Mouse (Mus musculus) heart, postnatal 0 days (tissue): ENCODE results near the gene Naaladl2. TPM values are rescaled to one million over a fixed set of nuclear protein-coding genes. Genes with fewer than 3 reads are reported as not detected.

Source experiments
- ATAC-seq: fragments of 200-750 bp; cut with Nextera tagmentation; 2 replicates; pipeline ENCODE4 v1.8.0; 2017; ENCODE audit warnings: low read depth, moderate number of reproducible peaks, moderate library complexity; ENCODE audit not compliant: insufficient read depth
- DNase-seq: peaks from one replicate; pipeline ENCODE4 v3.0.0-alpha.2; 2016; ENCODE audit warnings: low spot score
- H3K27ac ChIP-seq: fragments of 300-500 bp; sonication (generic); 2 replicates; pipeline ENCODE4 v1.5.1; 2014; ENCODE audit warnings: low read depth, mild to moderate bottlenecking
- H3K27me3 ChIP-seq: fragments of 300-500 bp; sonication (generic); 2 replicates; pipeline ENCODE4 v1.6.1; 2014; ENCODE audit warnings: low read length, mixed read lengths; ENCODE audit not compliant: control insufficient read depth, insufficient read depth
- H3K36me3 ChIP-seq: fragments of 300-500 bp; sonication (generic); replicated peaks from 2 replicates; pipeline ENCODE4 v1.6.1; 2014; ENCODE audit warnings: low read length, mixed read lengths; ENCODE audit not compliant: control insufficient read depth, insufficient read depth
- H3K4me1 ChIP-seq: fragments of 300-500 bp; sonication (generic); 2 replicates; pipeline ENCODE4 v1.6.1; 2014; ENCODE audit warnings: antibody characterized with exemption; ENCODE audit not compliant: control insufficient read depth, insufficient read depth
- H3K4me2 ChIP-seq: fragments of 300-500 bp; sonication (generic); 2 replicates; pipeline ENCODE4 v1.6.1; 2014; ENCODE audit warnings: low read depth, mild to moderate bottlenecking, low read length, moderate library complexity
- H3K4me3 ChIP-seq: fragments of 300-500 bp; sonication (generic); 2 replicates; pipeline ENCODE4 v1.5.1; 2014; ENCODE audit warnings: low read depth, low read length
- H3K9ac ChIP-seq: fragments of 300-500 bp; sonication (generic); replicated peaks from 2 replicates; pipeline ENCODE4 v1.6.1; 2014; ENCODE audit warnings: low read depth, low read length, mixed read lengths
- H3K9me3 ChIP-seq: fragments of 300-500 bp; sonication (generic); replicated peaks from 2 replicates; pipeline ENCODE4 v1.6.1; 2016; ENCODE audit warnings: low read length; ENCODE audit not compliant: control insufficient read depth
- CTCF ChIP-seq: IDR thresholded peaks from 2 replicates; pipeline ENCODE4 v1.5.1; 2016; ENCODE audit warnings: antibody characterized with exemption, control low read depth, low read depth
- EP300 ChIP-seq: IDR thresholded peaks from 2 replicates; pipeline ENCODE4 v1.6.1; 2016; ENCODE audit warnings: antibody characterized with exemption, low read depth
- WGBS: fragments of 180-500 bp; shearing (Covaris S2); extraction: QIAGEN DNeasy Blood & Tissue Kit; methylation state at CpG from one replicate; pipeline ENCODE4 v1.1.7; 2014; 5-methylcytosine and 5-hydroxymethylcytosine counted together
- polyA plus RNA-seq: library from polyadenylated mRNA; unstranded; fragments of >200 nt; fragmentation: Nextera tagmentation; extraction: Ambion mirVana; gene quantifications from 2 replicates; pipeline ENCODE4 v1.2.1, GENCODE M21; 2015
- total RNA-seq: library from RNA; depleted of rRNA; stranded (reverse); fragments of >200 nt; gene quantifications from 2 replicates; pipeline ENCODE4 v1.2.3, GENCODE M21; 2014; ENCODE audit warnings: low replicate concordance

The Naaladl2 gene
- total and polyA plus RNA-seq, 2 experiments from 2014 or later: 0.08 to 0.60 TPM

DNA sequence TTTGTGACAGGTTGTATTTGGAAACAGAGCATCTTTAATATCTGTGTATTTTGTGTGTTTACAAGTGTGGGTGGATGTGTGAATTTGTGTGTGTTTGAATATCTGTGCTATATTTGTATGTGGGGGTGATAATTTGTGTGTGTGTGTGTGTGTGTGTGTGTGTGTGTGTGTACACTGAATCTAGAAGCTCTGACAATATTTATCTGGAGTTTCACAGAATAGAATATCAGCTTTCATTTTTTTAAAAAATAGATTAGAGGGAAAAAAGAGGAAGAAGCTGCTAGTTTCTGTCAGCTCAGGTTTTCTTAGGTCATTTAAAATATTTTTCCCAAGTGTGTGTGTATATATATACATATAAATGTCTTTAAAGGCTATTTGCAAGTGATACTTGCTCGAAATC, 68.3 kb downstream of the Naaladl2 start:
- no peak overlapping the region for H3K4me2 ChIP-seq
- WGBS: 77% methylated on average over 1 of the region's 1 CpGs
- no peak overlapping the region for H3K9ac ChIP-seq
- no peaks in the 10 kb centered on the region for H3K9me3 ChIP-seq
- no peak for DNase-seq
- H3K27me3 ChIP-seq: no peaks in the 10 kb centered on the region
- no peak overlapping the region for H3K27ac ChIP-seq
- no peak for TF ChIP-seq CTCF
- TF ChIP-seq EP300: no peak
- no peak for ATAC-seq
- H3K4me1 ChIP-seq: no peaks in the 10 kb centered on the region
- H3K4me3 ChIP-seq: no peak overlapping the region
- H3K36me3 ChIP-seq: no peaks in the 10 kb centered on the region

DNA sequence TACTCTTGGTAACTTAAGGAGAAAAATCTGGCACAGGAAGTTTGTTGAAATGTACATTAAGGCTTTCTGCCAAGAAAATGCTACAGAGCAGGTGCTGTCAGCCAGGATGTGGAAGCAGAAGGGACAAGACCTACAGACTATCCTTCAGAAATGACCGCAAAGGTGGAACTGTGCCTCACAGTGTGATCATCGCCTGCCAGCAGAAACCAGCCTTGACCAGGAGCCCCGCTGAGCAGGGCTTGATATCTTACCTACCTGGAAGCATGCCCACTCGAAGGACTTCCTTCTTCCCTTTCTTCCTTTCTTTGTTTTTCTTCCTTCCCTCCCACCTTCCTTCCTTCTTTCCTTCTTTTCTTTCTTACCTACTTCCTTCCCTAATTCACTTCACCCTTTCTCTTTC, 69.8 kb downstream of the Naaladl2 start:
- no peaks in the 10 kb centered on the region for H3K27me3 ChIP-seq
- ATAC-seq (no peak), DNase-seq (no peak)
- 60% methylated on average over 4 of the region's 4 CpGs for WGBS
- TF ChIP-seq CTCF (no peak), EP300 (no peak)
- H3K27ac ChIP-seq: no peak overlapping the region
- H3K9me3 ChIP-seq: no peaks in the 10 kb centered on the region
- no peaks in the 10 kb centered on the region for H3K36me3 ChIP-seq
- H3K4me3 ChIP-seq: no peak overlapping the region
- H3K9ac ChIP-seq: no peak overlapping the region
- H3K4me1 ChIP-seq: no peaks in the 10 kb centered on the region
- H3K4me2 ChIP-seq: no peak overlapping the region

DNA sequence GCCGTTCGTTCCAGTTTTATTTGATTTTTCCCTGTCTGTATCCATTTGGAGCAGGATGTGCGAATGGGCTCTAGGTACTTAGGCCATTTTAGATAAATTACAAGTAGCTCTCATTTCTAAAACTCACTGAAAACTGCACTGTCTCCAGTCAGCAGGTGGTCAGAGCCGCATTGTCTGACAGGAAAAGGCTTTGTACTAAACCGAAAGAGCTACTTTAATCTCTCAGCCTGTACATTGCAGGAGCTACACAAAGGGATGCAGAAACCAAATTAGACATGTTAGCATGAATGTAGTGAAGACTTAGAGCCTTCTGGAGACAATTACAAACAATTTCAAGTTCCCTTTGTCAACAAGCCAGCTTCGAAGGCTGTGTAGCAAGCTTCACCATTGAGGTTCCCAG, 70.2 kb downstream of the Naaladl2 start:
- DNase-seq: no peak
- no peak for ATAC-seq
- 82% methylated on average over 6 of the region's 6 CpGs for WGBS

DNA sequence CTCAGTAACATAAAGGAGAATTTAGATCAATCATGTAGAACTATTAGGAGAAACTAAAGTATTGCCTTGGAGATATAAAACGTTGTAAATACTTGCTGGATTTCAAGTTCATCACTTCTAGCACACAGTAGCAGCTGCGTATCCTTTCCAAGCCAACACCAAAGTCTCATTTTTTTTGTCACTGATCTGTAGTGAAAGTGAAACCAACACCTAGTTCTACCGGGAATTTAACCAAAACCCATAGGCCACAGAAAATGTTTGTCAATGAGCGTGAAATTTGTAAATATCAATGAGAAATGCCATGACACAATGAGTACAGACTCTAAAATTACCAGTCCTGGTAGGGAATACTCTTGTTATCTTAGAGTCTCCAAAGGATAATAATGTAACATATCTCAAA, 80.8 kb downstream of the Naaladl2 start:
- WGBS: 63% methylated on average over 4 of the region's 4 CpGs
- no peak for ATAC-seq
- Histone ChIP-seq H3K27ac (no peak overlapping the region), H3K4me1 (no peaks in the 10 kb centered on the region), H3K9me3 (no peaks in the 10 kb centered on the region), H3K4me2 (no peak overlapping the region), H3K9ac (no peak overlapping the region), H3K4me3 (no peak overlapping the region), H3K36me3 (no peaks in the 10 kb centered on the region), H3K27me3 (no peaks in the 10 kb centered on the region)
- TF ChIP-seq EP300 (no peak), CTCF (no peak)
- DNase-seq: no peak

More for the DNA sequence above, 70.2 kb downstream of the Naaladl2 start:
- no peaks in the 10 kb centered on the region for H3K27me3 ChIP-seq
- H3K9me3 ChIP-seq: no peaks in the 10 kb centered on the region
- H3K27ac ChIP-seq: no peak overlapping the region
- H3K4me3 ChIP-seq: no peak overlapping the region
- H3K4me2 ChIP-seq: no peak overlapping the region
- H3K9ac ChIP-seq: no peak overlapping the region
- H3K36me3 ChIP-seq: no peaks in the 10 kb centered on the region
- no peaks in the 10 kb centered on the region for H3K4me1 ChIP-seq
- TF ChIP-seq CTCF: no peak
- no peak for TF ChIP-seq EP300

DNA sequence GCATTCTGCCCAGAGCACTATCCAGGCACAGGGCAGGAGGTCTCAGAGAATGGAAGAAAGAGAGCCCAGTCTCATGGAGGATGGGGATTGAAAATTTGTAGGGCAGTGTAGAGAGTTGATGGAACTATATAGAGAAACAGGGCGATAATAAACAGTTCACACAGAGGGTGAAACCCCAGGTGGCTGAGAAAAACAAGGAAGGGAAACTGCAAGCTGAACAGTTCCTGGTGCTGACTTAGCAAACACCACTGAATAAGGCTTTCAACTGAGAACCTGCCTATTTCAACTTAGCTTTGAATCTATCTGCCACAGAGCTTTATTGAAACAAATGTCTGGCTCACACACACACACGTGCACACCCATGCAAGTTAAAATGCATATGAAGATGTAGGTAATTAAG, 91.1 kb downstream of the Naaladl2 start:
- TF ChIP-seq EP300 (no peak), CTCF (no peak)
- WGBS: 20% methylated on average over 2 of the region's 2 CpGs
- no peaks in the 10 kb centered on the region for H3K27me3 ChIP-seq
- H3K27ac ChIP-seq: no peak overlapping the region
- H3K4me1 ChIP-seq: no peaks in the 10 kb centered on the region
- H3K9ac ChIP-seq: no peak overlapping the region
- H3K9me3 ChIP-seq: no peaks in the 10 kb centered on the region
- no peak overlapping the region for H3K4me3 ChIP-seq
- H3K36me3 ChIP-seq: no peaks in the 10 kb centered on the region
- no peak for DNase-seq
- ATAC-seq: no peak
- H3K4me2 ChIP-seq: no peak overlapping the region

DNA sequence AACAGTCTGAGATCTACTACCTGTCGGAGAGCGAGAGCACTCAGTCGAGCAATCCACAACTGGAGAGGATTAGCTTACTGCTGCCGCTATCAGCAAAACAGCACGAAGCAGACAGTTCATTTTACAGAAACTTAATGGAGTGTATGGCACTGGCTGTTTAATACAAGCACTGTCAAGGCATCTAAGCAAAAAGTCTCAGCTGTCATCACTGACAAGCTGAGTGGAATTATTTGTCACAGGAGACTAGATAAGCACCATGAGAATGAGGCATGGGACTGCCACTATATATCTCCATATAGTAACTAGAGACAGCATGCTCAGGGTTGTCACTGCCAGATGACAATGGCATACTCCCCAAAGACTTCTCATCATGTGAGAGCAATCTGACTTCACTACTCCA, 124.1 kb downstream of the Naaladl2 start:
- DNase-seq (no peak), ATAC-seq (no peak)
- no peak overlapping the region for H3K27ac ChIP-seq
- no peaks in the 10 kb centered on the region for H3K4me1 ChIP-seq
- H3K9ac ChIP-seq: no peak overlapping the region
- H3K4me3 ChIP-seq: no peak overlapping the region
- no peak for TF ChIP-seq EP300
- no peak for TF ChIP-seq CTCF
- H3K27me3 ChIP-seq: no peaks in the 10 kb centered on the region
- H3K9me3 ChIP-seq: no peaks in the 10 kb centered on the region
- no peaks in the 10 kb centered on the region for H3K36me3 ChIP-seq
- no peak overlapping the region for H3K4me2 ChIP-seq
- WGBS: 36% methylated on average over 5 of the region's 5 CpGs
